Mouse (Mus musculus) CH12.LX (cell line): ENCODE measurements around the gene Sds. TPM values are rescaled to one million over a fixed set of nuclear protein-coding genes. Genes with fewer than 3 reads are reported as not detected.

Experiments
- polyA plus RNA-seq: library from polyadenylated mRNA; unstranded; fragments of >175 nt; gene quantifications from 2 replicates; pipeline ENCODE4 v1.2.1, GENCODE M21; 2012; ENCODE audit warnings: low read depth; ENCODE audit not compliant: insufficient read length
- total RNA-seq, 2 experiments: library from RNA; depleted of rRNA; stranded (reverse); fragments of 300-350 nt in 1 of 2; fragments of >200 nt in 1 of 2; gene quantifications; 2 replicates each; pipeline ENCODE4 v1.2.3; 2012 to 2014

The Sds gene
- total and polyA plus RNA-seq, 3 experiments, result 0.76 TPM; not detected in 2

Other genes starting within 250 kb of the Sds start
- not detected in 2 replicates for gene Lhx5, start 44.8 kb upstream of the Sds start, total RNA-seq (2012; rRNA removed)
- gene Lhx5, start 44.8 kb upstream of the Sds start, total RNA-seq (2014; rRNA removed), result not detected in 2 replicates
- gene Lhx5, start 44.8 kb upstream of the Sds start, polyA plus RNA-seq, result not detected in 2 replicates
- 1.8 and 4.0 TPM in 2 replicates for gene Sdsl, start 3.7 kb upstream of the Sds start, total RNA-seq (2012; rRNA removed)
- not detected in 2 replicates for gene Sdsl, start 3.7 kb upstream of the Sds start, total RNA-seq (2014; rRNA removed)
- gene Sdsl, start 3.7 kb upstream of the Sds start, polyA plus RNA-seq, result 0.37 TPM in 1 of 2 replicates, not detected in the other
- gene Plbd2, start 27.1 kb downstream of the Sds start, total RNA-seq (2012; rRNA removed), result 10.8 and 21.3 TPM in 2 replicates
- 7.1 and 9.0 TPM in 2 replicates for gene Plbd2, start 27.1 kb downstream of the Sds start, total RNA-seq (2014; rRNA removed)
- 24.3 and 28.8 TPM in 2 replicates for gene Plbd2, start 27.1 kb downstream of the Sds start, polyA plus RNA-seq
- gene Slc8b1, start 34.6 kb downstream of the Sds start, total RNA-seq (2012; rRNA removed), result 3.3 and 5.8 TPM in 2 replicates
- 3.2 and 3.6 TPM in 2 replicates for gene Slc8b1, start 34.6 kb downstream of the Sds start, total RNA-seq (2014; rRNA removed)
- 4.6 and 5.1 TPM in 2 replicates for gene Slc8b1, start 34.6 kb downstream of the Sds start, polyA plus RNA-seq
- gene Tpcn1, start 112.1 kb downstream of the Sds start, total RNA-seq (2012; rRNA removed), result 1.9 and 2.2 TPM in 2 replicates
- gene Tpcn1, start 112.1 kb downstream of the Sds start, total RNA-seq (2014; rRNA removed), result 0.90 and 1.0 TPM in 2 replicates
- gene Tpcn1, start 112.1 kb downstream of the Sds start, polyA plus RNA-seq, result 4.2 and 5.4 TPM in 2 replicates
- gene Iqcd, start 112.5 kb downstream of the Sds start, total RNA-seq (2012; rRNA removed), result 0.25 and 0.59 TPM in 2 replicates
- not detected in 2 replicates for gene Iqcd, start 112.5 kb downstream of the Sds start, total RNA-seq (2014; rRNA removed)
- 0.35 and 0.77 TPM in 2 replicates for gene Iqcd, start 112.5 kb downstream of the Sds start, polyA plus RNA-seq
- 6.3 and 7.3 TPM in 2 replicates for gene Rita1, start 136.1 kb downstream of the Sds start, total RNA-seq (2012; rRNA removed)
- gene Rita1, start 136.1 kb downstream of the Sds start, total RNA-seq (2014; rRNA removed), result 6.2 and 7.3 TPM in 2 replicates
- gene Rita1, start 136.1 kb downstream of the Sds start, polyA plus RNA-seq, result 10.2 and 10.8 TPM in 2 replicates
- 83.6 and 93.6 TPM in 2 replicates for gene Ddx54, start 136.2 kb downstream of the Sds start, total RNA-seq (2012; rRNA removed)
- gene Ddx54, start 136.2 kb downstream of the Sds start, total RNA-seq (2014; rRNA removed), result 56.6 and 63.7 TPM in 2 replicates
- gene Ddx54, start 136.2 kb downstream of the Sds start, polyA plus RNA-seq, result 91.8 and 96.8 TPM in 2 replicates
- gene Cfap73, start 157.7 kb downstream of the Sds start, total RNA-seq (2012; rRNA removed), result not detected in 2 replicates
- not detected in 2 replicates for gene Cfap73, start 157.7 kb downstream of the Sds start, total RNA-seq (2014; rRNA removed)
- gene Cfap73, start 157.7 kb downstream of the Sds start, polyA plus RNA-seq, result 0.26 TPM in 1 of 2 replicates, not detected in the other
- 15.6 and 17.7 TPM in 2 replicates for gene Rasal1, start 172.3 kb downstream of the Sds start, total RNA-seq (2012; rRNA removed)
- 11.7 TPM in 2 replicates for gene Rasal1, start 172.3 kb downstream of the Sds start, total RNA-seq (2014; rRNA removed)
- gene Rasal1, start 172.3 kb downstream of the Sds start, polyA plus RNA-seq, result 19.6 and 21.4 TPM in 2 replicates
- gene Dtx1, start 235.4 kb downstream of the Sds start, total RNA-seq (2012; rRNA removed), result 3.2 and 3.9 TPM in 2 replicates
- gene Dtx1, start 235.4 kb downstream of the Sds start, total RNA-seq (2014; rRNA removed), result 0.30 and 0.98 TPM in 2 replicates
- 2.1 and 2.9 TPM in 2 replicates for gene Dtx1, start 235.4 kb downstream of the Sds start, polyA plus RNA-seq